Mouse (Mus musculus) heart, postnatal 14 days (tissue): ENCODE measurements around the gene Glt1d1. TPM values are rescaled to one million over a fixed set of nuclear protein-coding genes. Genes with fewer than 3 reads are reported as not detected.

Experiments used
- DNase-seq, 2 experiments: peaks; one replicate each; pipeline ENCODE4 v3.0.0; 2021 to 2022
- intact Hi-C: fragments of 180-260 bp; cut with DNase I; formaldehyde crosslinking; loops from one replicate; pipeline ENCODE4 v1.15.1; 2025
- long read RNA-seq, 2 experiments: library from polyadenylated mRNA; stranded (forward); transcript quantifications; one replicate each; pipeline ENCODE4 v2.0.0; 2021
- total RNA-seq, 2 experiments: library from RNA; stranded (reverse); gene quantifications; 2 replicates each; pipeline ENCODE4 v1.2.3; 2021

Glt1d1 gene
- not detected for total RNA-seq
- long read RNA-seq, experiment 1, result 0 reads
- long read RNA-seq, experiment 2, result 0 reads

- intact Hi-C loops, result no loop called here
- DNase-seq, result no peak
Measured at GRCm38 (mm10) chr5:127632167-127633145, at the start of gene Glt1d1, which contains the start of gene Slc15a4. TSS of gene Glt1d1 (plus strand) at chr5:127632262. TSS of gene Slc15a4 (minus strand) at chr5:127632897.

- intact Hi-C loops, result no loop called here
- no peak for DNase-seq
Measured at GRCm38 (mm10) chr5:127583658-127584057, 48.4 kb upstream of the Glt1d1 start.

DNA sequence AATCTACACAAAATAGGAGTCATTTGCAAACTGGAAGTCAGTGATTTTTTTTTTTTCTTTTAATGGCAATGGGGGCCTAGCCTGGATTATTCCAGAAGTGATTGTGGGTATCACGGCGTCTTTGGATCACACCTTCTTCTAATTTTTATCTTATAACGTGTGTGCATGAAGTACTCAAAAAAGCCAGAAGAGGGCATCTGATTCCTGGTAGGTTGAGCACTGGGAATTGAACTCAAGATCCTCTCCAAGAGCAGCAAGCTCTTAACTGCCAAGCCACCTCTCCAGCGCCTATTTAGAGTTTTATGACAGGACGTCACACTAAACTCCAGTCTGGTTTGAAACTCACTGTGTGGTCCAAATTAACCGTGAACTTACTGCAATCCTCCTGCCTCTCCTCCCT lies 44.2 kb upstream of the Glt1d1 start:
- intact Hi-C loops, result no loop called here
- no peak for DNase-seq

- no peak for DNase-seq
- intact Hi-C loops, result no loop called here
Measured at GRCm38 (mm10) chr5:127592406-127592805, 39.7 kb upstream of the Glt1d1 start.

DNA sequence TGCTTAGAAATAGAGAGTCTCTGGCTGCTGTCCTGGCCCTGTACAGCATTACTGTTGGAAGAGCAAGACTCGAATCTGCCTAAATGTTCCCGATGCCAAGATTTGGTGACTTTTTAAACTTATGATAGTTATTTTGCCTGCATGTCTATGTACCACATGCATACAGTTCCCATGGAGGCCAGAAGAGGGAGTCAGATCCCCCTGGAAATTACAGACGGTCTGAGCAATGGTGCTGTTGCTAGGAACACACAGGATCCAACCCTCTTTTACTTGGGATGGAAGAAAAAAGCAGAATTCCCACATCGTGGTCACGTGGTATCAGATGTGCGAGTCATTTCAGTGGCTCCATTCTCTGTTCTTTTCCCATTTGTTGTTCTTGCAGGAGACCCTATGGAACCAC lies 39.2 kb upstream of the Glt1d1 start:
- intact Hi-C loops, result no loop called here
- DNase-seq, result peak in 1 of 2 experiments; percentile 25

DNA sequence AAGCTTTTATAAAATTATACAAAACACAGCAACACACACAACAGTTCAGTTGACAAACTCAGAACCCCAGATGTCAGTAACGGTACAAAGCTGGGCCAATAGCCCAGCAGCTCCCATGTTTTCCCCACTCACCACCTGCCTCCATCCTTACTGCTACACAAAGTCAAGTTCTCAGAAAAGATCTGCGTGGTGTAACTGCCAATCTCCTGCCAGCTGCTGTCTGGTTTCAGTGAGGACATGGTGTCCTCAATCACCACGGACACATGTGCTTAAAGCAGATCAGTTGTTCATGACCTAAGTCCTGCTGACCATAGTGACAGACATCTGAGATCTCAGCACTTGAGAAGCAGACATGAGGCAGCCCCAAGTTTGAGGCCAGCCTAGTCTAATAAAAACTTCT lies 36.4 kb upstream of the Glt1d1 start:
- intact Hi-C loops, result no loop called here
- no peak for DNase-seq

DNA sequence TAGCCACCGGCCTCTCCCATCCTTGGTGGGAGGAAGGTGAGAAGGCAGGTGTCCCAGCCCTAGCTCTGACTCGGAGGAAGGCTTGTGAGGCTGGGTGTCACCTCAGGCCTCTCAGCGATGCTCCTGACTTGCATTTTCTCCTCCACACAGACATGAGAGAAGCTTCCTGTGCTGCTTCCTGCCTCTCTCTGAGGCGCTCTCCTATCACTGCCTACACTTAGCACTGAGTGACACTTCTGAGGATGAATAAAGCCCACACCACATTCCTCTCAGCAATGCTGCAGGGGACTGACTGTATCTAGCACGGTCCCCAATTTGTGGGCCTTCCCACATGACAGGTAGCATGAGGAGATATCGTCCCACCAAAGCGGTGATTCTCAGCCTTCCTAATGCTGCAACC lies 35.2 kb upstream of the Glt1d1 start:
- DNase-seq, result no peak

GRCm38 (mm10) chr5:127602996-127603395 lies 29.1 kb upstream of the Glt1d1 start:
- DNase-seq, result no peak
- intact Hi-C loops, result no loop called here

More for the DNA sequence above, 35.2 kb upstream of the Glt1d1 start:
- intact Hi-C loops, result no loop called here

DNA sequence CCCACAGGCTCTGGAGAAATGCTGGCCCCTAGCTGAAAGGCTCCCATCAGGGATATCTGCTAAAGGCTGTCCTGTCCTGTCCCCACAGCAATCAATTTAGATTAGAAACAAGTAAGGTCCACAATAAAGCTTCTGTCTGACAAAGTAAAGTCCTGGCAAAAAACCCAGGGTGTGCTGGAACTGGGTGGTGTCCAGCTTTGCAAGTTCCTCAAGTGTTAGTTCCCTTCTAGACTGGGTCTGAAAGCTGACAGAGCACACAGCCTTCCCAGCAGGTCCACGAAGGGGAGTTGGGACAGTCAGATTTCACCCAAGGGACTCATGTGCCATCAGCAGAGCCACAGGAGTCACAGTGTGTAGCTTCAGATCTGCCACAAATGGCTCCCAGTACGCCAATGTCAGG lies 24.6 kb upstream of the Glt1d1 start:
- no peak for DNase-seq
- intact Hi-C loops, result no loop called here

- intact Hi-C loops, result no loop called here
- no peak for DNase-seq
Measured at GRCm38 (mm10) chr5:127609191-127609714, 22.8 kb upstream of the Glt1d1 start.

GRCm38 (mm10) chr5:127610787-127611509 lies 21.1 kb upstream of the Glt1d1 start:
- peak; percentile 49 to 66 for DNase-seq
- intact Hi-C loops, result no loop called here

GRCm38 (mm10) chr5:127611881-127612280 lies 20.2 kb upstream of the Glt1d1 start:
- no peak for DNase-seq
- intact Hi-C loops, result no loop called here

GRCm38 (mm10) chr5:127612397-127612796 lies 19.7 kb upstream of the Glt1d1 start:
- DNase-seq, result no peak
- intact Hi-C loops, result no loop called here

DNA sequence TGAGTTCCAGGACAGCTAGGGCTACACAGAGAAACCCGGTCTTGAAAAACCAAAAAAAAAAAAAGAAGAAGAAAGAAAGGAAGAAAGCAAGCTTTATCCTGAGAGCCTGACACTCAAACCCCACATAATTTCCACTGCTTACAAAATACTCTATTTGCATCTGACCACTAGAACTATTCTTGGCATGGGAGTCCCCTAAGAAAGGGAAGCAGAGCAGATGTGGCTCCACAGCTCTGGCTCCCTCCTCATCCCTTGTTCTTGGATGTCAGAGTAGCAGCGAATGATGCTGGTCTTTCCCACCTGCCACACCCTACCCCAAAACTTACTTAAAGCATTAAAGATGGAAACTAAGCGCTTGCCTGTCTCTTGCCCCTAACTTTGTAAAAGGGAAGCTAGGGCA lies 16.6 kb upstream of the Glt1d1 start:
- intact Hi-C loops, result no loop called here
- no peak for DNase-seq

GRCm38 (mm10) chr5:127616151-127616550 lies 15.9 kb upstream of the Glt1d1 start:
- intact Hi-C loops, result no loop called here
- DNase-seq, result no peak

DNA sequence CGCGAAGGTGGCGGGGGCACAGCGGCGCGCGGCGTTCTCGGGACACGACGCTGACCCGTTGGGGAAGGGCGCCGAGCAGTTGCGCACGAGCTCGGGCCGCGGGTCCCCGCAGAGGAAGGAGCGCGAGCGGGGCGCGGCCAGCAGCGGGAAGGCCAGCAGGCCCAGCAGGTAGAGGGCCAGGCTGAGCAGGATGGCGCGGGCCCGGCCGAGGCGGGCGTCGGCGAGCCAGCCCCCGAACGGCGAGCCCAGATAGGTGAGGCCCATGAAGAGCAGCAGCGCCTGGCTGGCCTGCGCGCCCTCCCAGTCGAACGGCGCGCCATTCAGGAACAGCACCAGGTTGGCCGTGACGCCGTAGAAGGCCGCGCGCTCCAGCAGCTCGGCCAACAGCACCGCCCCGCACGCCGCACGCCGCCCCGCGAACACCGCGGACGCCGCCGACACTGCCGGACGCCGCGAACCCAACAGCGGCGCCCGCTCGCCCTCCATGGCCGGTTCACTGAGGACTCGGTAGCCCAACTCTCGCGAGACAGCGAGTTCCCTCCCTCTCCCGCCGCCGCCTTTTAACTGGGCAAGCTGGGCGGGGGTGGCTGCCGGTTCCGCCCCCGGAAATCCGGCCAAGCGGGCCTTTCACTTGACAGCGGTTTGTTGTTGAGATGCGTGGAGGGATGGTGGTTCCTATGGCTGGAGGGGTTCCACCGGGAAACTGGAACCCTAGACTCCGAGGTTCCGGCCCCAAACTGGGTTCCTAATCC lies 15.0 kb upstream of the Glt1d1 start:
- intact Hi-C loops, result no loop called here
- peak; percentile 98 to 99 for DNase-seq

GRCm38 (mm10) chr5:127618834-127619233 lies 13.2 kb upstream of the Glt1d1 start:
- intact Hi-C loops, result no loop called here
- no peak for DNase-seq

DNA sequence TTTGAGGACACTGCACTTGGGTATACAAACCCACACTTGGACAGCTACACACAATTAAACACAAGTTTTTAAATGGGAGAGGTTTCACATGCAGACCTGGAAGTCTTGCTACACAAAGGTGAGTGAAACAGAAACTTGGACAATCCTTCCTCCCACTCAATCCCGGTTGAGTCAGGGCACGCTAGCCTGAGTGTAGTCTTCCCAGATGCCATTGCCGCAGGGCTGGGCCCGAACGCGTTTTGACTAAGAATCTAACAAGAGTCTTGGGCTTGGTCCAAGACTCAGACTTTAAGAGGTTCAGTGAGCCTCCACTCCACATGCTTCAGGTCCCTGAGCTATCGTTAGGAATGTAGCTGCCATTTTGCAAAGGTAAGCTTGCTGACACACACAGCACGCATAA lies 11.7 kb upstream of the Glt1d1 start:
- DNase-seq, result no peak
- intact Hi-C loops, result no loop called here

GRCm38 (mm10) chr5:127621108-127621507 lies 11.0 kb upstream of the Glt1d1 start:
- intact Hi-C loops, result no loop called here
- DNase-seq, result no peak

DNA sequence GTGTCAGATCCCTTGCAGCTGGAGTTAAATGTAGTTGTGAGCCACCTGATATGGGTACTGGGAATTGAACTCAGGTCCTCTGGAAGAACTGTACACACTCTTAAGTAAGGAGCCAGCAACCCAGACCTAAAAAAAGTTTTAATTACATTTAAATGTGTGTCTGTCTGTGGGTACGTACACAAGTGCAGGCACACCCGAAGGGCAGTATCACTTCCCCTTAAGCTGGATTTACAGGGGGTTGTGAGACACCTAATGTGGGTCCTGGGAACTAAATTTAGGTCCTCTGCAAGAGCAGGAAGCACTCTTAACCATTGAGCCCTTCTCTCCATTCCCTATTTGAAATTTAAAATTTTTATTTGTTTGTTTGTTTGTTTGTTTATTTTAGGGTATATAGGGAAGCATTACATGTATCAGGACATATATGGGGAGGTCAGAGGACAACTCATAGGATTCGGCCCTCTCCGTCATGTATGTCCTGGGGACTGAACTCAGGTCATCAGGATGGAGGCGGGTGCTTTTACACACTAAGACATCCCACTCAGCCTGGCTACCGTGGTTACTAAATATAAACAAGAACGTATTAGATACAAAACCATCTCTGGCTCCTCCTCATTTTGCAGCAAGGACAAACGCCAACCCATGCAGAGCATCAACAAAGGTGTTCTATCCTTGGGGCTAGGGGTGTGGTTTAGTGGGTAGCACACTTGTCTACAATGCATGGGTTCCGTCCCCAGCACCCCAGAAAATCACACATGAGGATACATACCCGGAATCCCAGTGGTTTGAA lies 7.4 kb upstream of the Glt1d1 start:
- intact Hi-C loops, result no loop called here
- DNase-seq, result no peak
